Mouse (Mus musculus): ENCODE measurements around the gene Tsc22d3. TPM values are rescaled to one million over a fixed set of nuclear protein-coding genes. Genes with fewer than 3 reads are reported as not detected.

Gene Tsc22d3
- 23.6 and 34.2 TPM in 2 replicates for polyA plus RNA-seq (2015; fragmentation: Nextera tagmentation; extraction: Ambion mirVana)

DNA sequence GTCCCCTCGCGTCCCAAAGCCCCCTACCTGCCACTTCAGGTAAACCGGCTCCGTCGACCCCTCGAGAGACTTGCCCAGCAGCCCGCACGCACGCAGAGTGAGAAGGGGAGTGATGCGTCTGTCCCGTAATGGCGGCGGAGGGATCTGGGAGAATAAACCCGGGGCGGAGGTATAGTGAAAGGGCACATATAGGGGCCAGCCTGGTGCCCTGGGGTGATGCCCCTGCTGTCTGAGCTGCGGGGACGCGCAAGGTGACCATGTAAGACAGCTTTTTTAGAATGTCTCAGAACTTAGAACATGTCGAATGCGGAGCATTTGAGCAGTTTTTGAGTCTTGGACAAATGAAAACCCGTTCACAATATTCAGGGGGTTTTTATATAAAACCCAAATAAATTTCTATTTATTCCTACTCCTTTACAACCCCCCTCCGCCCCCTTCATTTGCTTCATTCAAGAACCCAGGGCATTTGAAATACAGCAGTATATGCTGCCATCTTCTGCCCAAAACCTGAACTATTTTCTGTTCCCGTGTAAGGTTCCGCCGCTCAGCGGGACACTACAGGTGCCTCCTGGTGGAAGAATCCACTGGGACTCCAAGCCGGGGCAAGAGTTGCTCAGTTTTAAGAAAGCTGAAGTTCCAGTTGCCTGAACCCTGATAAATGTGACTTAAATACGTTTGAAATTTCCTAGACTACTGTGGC lies at the start of gene Tsc22d3:
Gene Tsc22d3, minus strand, starts transcription at position 250 of the 700 bp plus-strand sequence.
- H3K4me3 ChIP-seq (ENCODE audit: low read depth, low read length), result peak within 1 kb of the TSS; percentile 69
- DNase-seq (peak; percentile 62), ATAC-seq (peak; percentile 55)
- H3K9me3 ChIP-seq (ENCODE audit: low read length), result no peaks in the 10 kb centered on the region
- peak within 1 kb of the TSS; percentile 71 for H3K9ac ChIP-seq (replicated peaks)
- H3K4me1 ChIP-seq (ENCODE audit: insufficient read depth), result no peaks in the 10 kb centered on the region; the same call in none of the 2 replicates
- peak within 1 kb of the TSS; percentile 89 for H3K4me2 ChIP-seq (ENCODE audit: low read depth, low read length)
- no peaks in the 10 kb centered on the region for H3K36me3 ChIP-seq (replicated peaks; ENCODE audit: insufficient read depth, low read length)
- WGBS (ENCODE audit: insufficient replicate concordance), result 22% methylated on average over 28 of the region's 28 CpGs
- peaks cover 7% of the 10 kb centered on the region; the same call in 1 of the 2 replicates for H3K27me3 ChIP-seq (ENCODE audit: insufficient read depth, low read length)
- TF ChIP-seq CTCF (IDR thresholded peaks at IDR 0.05; ENCODE audit: low read depth), result peak; percentile 73
- TF ChIP-seq EP300 (IDR thresholded peaks at IDR 0.05; ENCODE audit: low read depth), result no peak
- H3K27ac ChIP-seq (ENCODE audit: low read depth), result peak within 1 kb of the TSS; percentile 80

DNA sequence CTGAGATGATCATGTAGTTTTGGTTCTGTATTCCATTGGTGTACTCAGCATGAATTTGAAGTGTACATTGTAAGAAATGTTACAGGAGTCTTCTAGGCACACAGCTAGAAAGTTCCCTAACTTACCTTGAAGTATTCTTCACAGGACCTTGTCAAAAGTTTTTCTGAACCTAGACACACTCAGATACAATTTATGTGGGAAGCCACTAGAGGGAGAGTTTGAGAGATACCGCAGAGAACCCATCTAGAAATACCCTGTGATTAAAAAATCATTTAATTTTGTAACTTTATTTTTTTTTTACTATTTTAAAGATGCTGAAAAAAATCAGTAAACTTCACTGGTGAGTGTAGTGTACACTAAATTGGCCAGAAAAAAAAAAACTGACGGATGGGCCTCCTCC lies 39.1 kb upstream of the Tsc22d3 start:
- no peak overlapping the region for H3K27ac ChIP-seq (ENCODE audit: low read depth)
- H3K36me3 ChIP-seq (replicated peaks; ENCODE audit: insufficient read depth, low read length), result no peaks in the 10 kb centered on the region
- H3K4me1 ChIP-seq (ENCODE audit: insufficient read depth), result no peaks in the 10 kb centered on the region
- no peaks in the 10 kb centered on the region for H3K9me3 ChIP-seq (ENCODE audit: low read length)
- H3K9ac ChIP-seq (replicated peaks), result no peak overlapping the region
- no peak overlapping the region for H3K4me3 ChIP-seq (ENCODE audit: low read depth, low read length)
- no peak overlapping the region for H3K4me2 ChIP-seq (ENCODE audit: low read depth, low read length)
- WGBS (ENCODE audit: insufficient replicate concordance), result 65% methylated on average over 2 of the region's 2 CpGs
- DNase-seq (no peak), ATAC-seq (no peak)
- H3K27me3 ChIP-seq (ENCODE audit: insufficient read depth, low read length), result no peaks in the 10 kb centered on the region
- TF ChIP-seq EP300 (IDR thresholded peaks at IDR 0.05; ENCODE audit: low read depth) (no peak), CTCF (IDR thresholded peaks at IDR 0.05; ENCODE audit: low read depth) (no peak)

DNA sequence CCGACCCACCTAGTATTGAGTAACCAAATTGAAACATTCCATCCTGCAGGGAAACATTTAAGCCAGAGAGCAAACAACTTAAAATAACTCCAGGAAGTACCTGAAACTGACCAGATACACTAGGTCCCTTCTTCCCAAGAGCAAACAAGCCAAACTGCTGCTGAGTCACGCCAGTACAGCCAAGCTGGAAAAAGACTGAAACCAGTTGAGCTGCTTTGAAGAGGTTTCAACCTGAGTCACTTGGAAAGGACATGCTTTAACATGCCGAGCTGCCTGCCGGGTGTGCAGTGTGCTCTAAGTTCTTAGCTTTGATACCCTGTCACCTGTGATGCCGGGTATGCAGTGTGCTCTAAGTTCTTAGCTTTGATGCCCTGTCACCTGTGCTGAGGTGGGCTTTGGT lies 37.6 kb upstream of the Tsc22d3 start:
- no peaks in the 10 kb centered on the region for H3K36me3 ChIP-seq (replicated peaks; ENCODE audit: insufficient read depth, low read length)
- 70% methylated on average over 5 of the region's 5 CpGs for WGBS (ENCODE audit: insufficient replicate concordance)
- H3K27me3 ChIP-seq (ENCODE audit: insufficient read depth, low read length), result no peaks in the 10 kb centered on the region
- H3K4me1 ChIP-seq (ENCODE audit: insufficient read depth), result no peaks in the 10 kb centered on the region
- H3K9me3 ChIP-seq (ENCODE audit: low read length), result no peaks in the 10 kb centered on the region
- no peak overlapping the region for H3K4me3 ChIP-seq (ENCODE audit: low read depth, low read length)
- ATAC-seq, result no peak
- no peak overlapping the region for H3K27ac ChIP-seq (ENCODE audit: low read depth)
- DNase-seq, result no peak
- TF ChIP-seq CTCF (IDR thresholded peaks at IDR 0.05; ENCODE audit: low read depth), result no peak
- no peak overlapping the region for H3K9ac ChIP-seq (replicated peaks)
- no peak overlapping the region for H3K4me2 ChIP-seq (ENCODE audit: low read depth, low read length)

DNA sequence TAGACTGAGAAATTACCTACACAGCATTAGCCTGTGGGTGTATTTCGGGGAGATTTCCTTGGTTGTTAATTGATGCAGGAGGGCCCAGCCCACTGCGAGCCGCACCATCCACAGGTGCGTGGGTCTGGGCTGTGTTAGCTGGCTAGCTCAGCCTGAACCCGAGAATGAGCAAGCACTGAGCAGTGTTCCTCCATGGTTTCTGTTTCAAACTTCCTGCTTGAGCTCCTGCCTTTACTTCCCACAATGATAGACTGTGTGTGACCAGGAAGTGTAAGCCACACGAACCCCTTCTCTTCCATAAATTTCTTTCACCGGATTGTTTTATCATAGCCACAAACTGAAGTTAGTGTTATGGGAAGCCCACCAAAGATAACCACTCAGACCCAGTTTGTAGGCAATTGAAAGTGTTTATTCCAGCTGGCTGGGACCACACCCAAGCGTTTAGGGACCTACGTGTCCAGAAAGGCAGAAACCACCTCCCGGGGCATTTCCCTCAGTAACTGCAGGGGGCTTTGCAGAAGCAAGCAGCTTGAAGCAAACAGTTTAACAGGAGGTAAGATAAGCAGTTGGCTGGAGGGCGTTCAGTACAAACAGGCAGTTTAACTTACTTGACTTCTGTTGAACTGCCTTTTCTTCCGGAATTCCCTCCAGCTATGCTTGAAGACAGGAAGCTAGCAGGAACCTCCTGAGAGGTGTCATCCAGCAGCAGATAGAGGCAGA lies 24.6 kb upstream of the Tsc22d3 start:
- no peak for TF ChIP-seq CTCF (IDR thresholded peaks at IDR 0.05; ENCODE audit: low read depth)
- TF ChIP-seq EP300 (IDR thresholded peaks at IDR 0.05; ENCODE audit: low read depth), result 0 out of 2 replicates have a peak, but pooled peaks have one; percentile 35
- Histone ChIP-seq H3K4me3 (ENCODE audit: low read depth, low read length) (no peak overlapping the region), H3K27me3 (ENCODE audit: insufficient read depth, low read length) (no peaks in the 10 kb centered on the region), H3K9me3 (ENCODE audit: low read length) (no peaks in the 10 kb centered on the region), H3K4me1 (ENCODE audit: insufficient read depth) (no peaks in the 10 kb centered on the region; the same call in 1 of the 2 replicates), H3K27ac (ENCODE audit: low read depth) (no peak overlapping the region), H3K36me3 (replicated peaks; ENCODE audit: insufficient read depth, low read length) (no peaks in the 10 kb centered on the region), H3K9ac (replicated peaks) (no peak overlapping the region), H3K4me2 (ENCODE audit: low read depth, low read length) (peak overlapping the region; percentile 13; the same call in 1 of the 2 replicates)
- ATAC-seq (no peak), DNase-seq (no peak)
- 45% methylated on average over 12 of the region's 12 CpGs for WGBS (ENCODE audit: insufficient replicate concordance)

DNA sequence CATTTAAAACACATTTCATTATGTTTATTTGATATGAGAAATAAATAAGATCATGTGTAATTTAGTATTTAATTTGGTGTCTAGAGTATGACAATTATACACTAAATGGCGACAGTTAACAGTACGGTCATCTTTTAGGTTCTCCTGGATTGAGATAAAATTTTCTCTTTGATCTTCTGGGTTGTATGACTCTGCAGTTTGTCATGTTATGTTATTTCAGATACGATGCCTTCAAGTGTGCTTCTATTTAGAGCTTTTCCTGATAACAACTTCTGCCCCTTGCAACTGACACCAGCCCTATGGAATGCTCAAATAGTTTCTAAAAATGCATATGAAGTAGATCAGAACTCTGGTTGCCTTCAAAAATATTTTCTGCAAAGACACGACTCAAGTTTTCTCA lies 9.5 kb upstream of the Tsc22d3 start:
- Histone ChIP-seq H3K9me3 (ENCODE audit: low read length) (no peaks in the 10 kb centered on the region), H3K36me3 (replicated peaks; ENCODE audit: insufficient read depth, low read length) (no peaks in the 10 kb centered on the region), H3K9ac (replicated peaks) (no peak overlapping the region), H3K4me1 (ENCODE audit: insufficient read depth) (no peaks in the 10 kb centered on the region), H3K4me2 (ENCODE audit: low read depth, low read length) (no peak overlapping the region), H3K27ac (ENCODE audit: low read depth) (no peak overlapping the region), H3K27me3 (ENCODE audit: insufficient read depth, low read length) (no peaks in the 10 kb centered on the region; the same call in 1 of the 2 replicates), H3K4me3 (ENCODE audit: low read depth, low read length) (no peak overlapping the region)
- TF ChIP-seq EP300 (IDR thresholded peaks at IDR 0.05; ENCODE audit: low read depth), result no peak
- no peak for TF ChIP-seq CTCF (IDR thresholded peaks at IDR 0.05; ENCODE audit: low read depth)
- no peak for ATAC-seq
- no peak for DNase-seq
- WGBS (ENCODE audit: insufficient replicate concordance), result 55% methylated on average over 4 of the region's 4 CpGs

DNA sequence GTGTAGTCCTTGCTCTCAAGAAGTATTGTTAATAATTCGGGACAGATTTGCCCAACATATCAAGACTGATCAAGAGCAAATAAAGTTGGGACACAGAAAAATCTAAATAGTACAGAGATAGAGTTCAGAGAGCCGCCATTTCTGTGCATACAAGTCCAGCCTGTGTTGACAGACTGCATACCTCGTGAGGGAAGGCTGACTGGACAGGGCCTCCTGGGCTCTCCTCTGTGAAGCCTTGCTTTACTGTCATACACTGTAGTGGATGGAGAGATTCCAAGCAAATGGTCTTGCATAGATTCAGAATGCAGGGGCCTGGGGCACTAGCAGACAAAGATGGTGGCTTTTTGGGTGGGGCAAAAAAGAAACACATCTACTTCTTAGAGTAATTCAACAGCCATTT lies 1.4 kb upstream of the Tsc22d3 start:
- Histone ChIP-seq H3K36me3 (replicated peaks; ENCODE audit: insufficient read depth, low read length) (no peaks in the 10 kb centered on the region), H3K27me3 (ENCODE audit: insufficient read depth, low read length) (0 out of 2 replicates have a peak, but pooled peaks cover 7% of the 10 kb centered on the region), H3K9ac (replicated peaks) (no peak overlapping the region), H3K4me1 (ENCODE audit: insufficient read depth) (no peaks in the 10 kb centered on the region; the same call in none of the 2 replicates), H3K4me3 (ENCODE audit: low read depth, low read length) (no peak overlapping the region), H3K9me3 (ENCODE audit: low read length) (no peaks in the 10 kb centered on the region), H3K4me2 (ENCODE audit: low read depth, low read length) (no peak overlapping the region), H3K27ac (ENCODE audit: low read depth) (no peak overlapping the region)
- ATAC-seq (no peak), DNase-seq (no peak)
- TF ChIP-seq CTCF (IDR thresholded peaks at IDR 0.05; ENCODE audit: low read depth) (no peak), EP300 (IDR thresholded peaks at IDR 0.05; ENCODE audit: low read depth) (no peak)
- WGBS (ENCODE audit: insufficient replicate concordance), result 56% methylated on average over 3 of the region's 3 CpGs

All from liver, postnatal 0 days (tissue).